In the genomic region with DNA sequence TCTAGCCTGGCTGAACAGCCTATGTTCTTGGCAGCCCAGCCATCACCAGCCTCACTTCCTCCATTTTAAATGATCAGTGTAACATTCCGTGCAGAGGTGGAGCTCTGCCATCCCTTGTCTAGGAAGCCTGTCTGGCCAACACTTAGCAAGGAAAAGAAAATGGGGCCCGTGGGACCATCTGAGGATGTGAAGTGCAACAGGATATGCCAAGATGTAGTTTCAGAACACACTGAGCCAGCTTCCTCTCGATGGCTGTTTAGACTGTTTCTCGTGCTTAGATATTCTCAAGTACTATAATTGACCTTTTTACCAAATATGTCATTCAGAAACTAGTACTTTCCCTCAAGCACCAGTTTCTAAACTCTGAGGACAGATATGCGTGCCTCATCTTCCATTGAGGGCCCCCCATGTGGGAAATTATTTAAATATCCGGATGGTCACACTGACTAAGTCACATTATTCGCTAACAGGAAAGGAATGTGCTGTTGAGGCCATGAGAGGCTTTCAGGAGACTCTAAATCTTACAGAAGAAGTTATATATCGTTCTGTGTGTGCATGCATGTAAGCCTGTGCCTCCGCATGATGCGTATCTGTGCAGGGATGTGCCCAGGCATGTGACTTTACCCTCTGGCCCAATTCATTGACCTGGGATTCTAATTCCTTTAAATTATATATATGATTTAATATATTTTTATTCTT, we compare ENCODE assay signal across 12 mouse cellular contexts. TPM values are rescaled to one million over a fixed set of nuclear protein-coding genes. Genes with fewer than 3 reads are reported as not detected.
DNase-seq lines count a peak whose midpoint lies in the region; ATAC-seq lines count a peak whose summit lies in the region.
"Had no signal": no experiment of that assay in that cellular context is flagged by ENCODE, and none has a peak within 500 bp of the region (broad histone marks: within the 10 kb centered on the region; RNA-seq: fewer than 3 reads in every experiment).

No protein-coding gene starts in this region.

- intact Hi-C loops in heart, postnatal 14 days (cut with DNase I), result no loop called here

- peak overlapping the region; percentile 43; the same call in 1 of the 2 replicates for H3K27ac ChIP-seq in heart, embryonic 16.5 days (ENCODE audit: low read length)
- H3K27ac ChIP-seq in embryonic facial prominence, embryonic 15.5 days (replicated peaks), result peak overlapping the region; percentile 72
- H3K27ac ChIP-seq: lung, embryonic 15.5 days had no signal

- no peak overlapping the region for H3K4me2 ChIP-seq in heart, embryonic 16.5 days (ENCODE audit: low read depth, low read length)
- H3K4me2 ChIP-seq in embryonic facial prominence, embryonic 15.5 days (replicated peaks), result no peak overlapping the region
- H3K4me2 ChIP-seq: lung, embryonic 15.5 days had no signal

- WGBS in heart, embryonic 16.5 days, result 67% methylated on average over 10 of the region's 10 CpGs
- WGBS in embryonic facial prominence, embryonic 15.5 days, result 41% methylated on average over 10 of the region's 10 CpGs

- no peak overlapping the region for H3K9ac ChIP-seq in heart, embryonic 16.5 days (ENCODE audit: low read length)
- no peak overlapping the region for H3K9ac ChIP-seq in embryonic facial prominence, embryonic 15.5 days
- H3K9ac ChIP-seq: lung, embryonic 15.5 days had no signal

- H3K36me3 ChIP-seq in heart, embryonic 16.5 days (ENCODE audit: control insufficient read depth, insufficient read depth), result no peaks in the 10 kb centered on the region
- H3K36me3 ChIP-seq in embryonic facial prominence, embryonic 15.5 days, result no peaks in the 10 kb centered on the region
- H3K36me3 ChIP-seq: lung, embryonic 15.5 days had no signal

- H3K27me3 ChIP-seq in heart, embryonic 16.5 days (ENCODE audit: control insufficient read depth, insufficient read depth, low read length), result no peaks in the 10 kb centered on the region
- H3K27me3 ChIP-seq in embryonic facial prominence, embryonic 15.5 days, result no peaks in the 10 kb centered on the region
- H3K27me3 ChIP-seq: lung, embryonic 15.5 days had no signal

- no peak overlapping the region for H3K4me3 ChIP-seq in heart, embryonic 16.5 days (ENCODE audit: low read length)
- H3K4me3 ChIP-seq in embryonic facial prominence, embryonic 15.5 days (replicated peaks), result no peak overlapping the region
- H3K4me3 ChIP-seq: lung, embryonic 15.5 days had no signal

- no peak for ATAC-seq in heart, embryonic 16.5 days (replicated peaks; ENCODE audit: extremely low read depth, insufficient read depth, low FRiP score)
- ATAC-seq in embryonic facial prominence, embryonic 15.5 days (ENCODE audit: insufficient number of reproducible peaks, low FRiP score, low TSS enrichment, low read depth), result peak; percentile 57; the same call in 1 of the 2 replicates

- no peak for DNase-seq in heart, postnatal 14 days
- peak; percentile 44 for DNase-seq in thymus, postnatal 0 days (ENCODE audit: low spot score)
- no peak for DNase-seq in thymus, postnatal 4 days
- no peak for DNase-seq in testis, postnatal 14 days (ENCODE audit: low spot score)
- DNase-seq in layer of hippocampus, adult 9-11 months, result no peak
- DNase-seq: adrenal gland, postnatal 10 days; cerebellum, adult 11-12 months; kidney, adult 9 months; retina, postnatal 1 day had no signal

- no peaks in the 10 kb centered on the region for H3K9me3 ChIP-seq in heart, embryonic 16.5 days (replicated peaks; ENCODE audit: control insufficient read depth, low read length)
- no peaks in the 10 kb centered on the region for H3K9me3 ChIP-seq in embryonic facial prominence, embryonic 15.5 days (replicated peaks)
- H3K9me3 ChIP-seq: lung, embryonic 15.5 days had no signal

- H3K4me1 ChIP-seq in heart, embryonic 16.5 days (ENCODE audit: control insufficient read depth, insufficient read depth, low read length), result peaks cover 9% of the 10 kb centered on the region
- peaks cover 5% of the 10 kb centered on the region; the same call in 1 of the 2 replicates for H3K4me1 ChIP-seq in embryonic facial prominence, embryonic 15.5 days

RNA-seq across cellular contexts. Expression of gene Lrmp, which starts 11.1 kb away (rescaled TPM):
- 8.5 and 26.3 TPM in 2 replicates for polyA plus RNA-seq in heart, embryonic 16.5 days (2015; fragmentation: Nextera tagmentation; extraction: Ambion mirVana)
- total RNA-seq in heart, postnatal 14 days (2021), result 1 to 10 TPM; 2.2 to 7.0 TPM
- polyA plus RNA-seq in thymus, postnatal 0 days (2015; fragmentation: Nextera tagmentation; extraction: Ambion mirVana), result 178 TPM in 2 replicates
- 6.9 and 7.1 TPM in 2 replicates for polyA plus RNA-seq in embryonic facial prominence, embryonic 15.5 days (2015; fragmentation: Nextera tagmentation; extraction: Ambion mirVana)

RNA-seq across cellular contexts. Expression of gene Bcat1, which starts 28.4 kb away (rescaled TPM):
- 3.6 and 6.9 TPM in 2 replicates for polyA plus RNA-seq in heart, embryonic 16.5 days (2015; fragmentation: Nextera tagmentation; extraction: Ambion mirVana)
- total RNA-seq in heart, postnatal 14 days (2021), result 1 to 10 TPM; 2.2 to 2.5 TPM
- polyA plus RNA-seq in thymus, postnatal 0 days (2015; fragmentation: Nextera tagmentation; extraction: Ambion mirVana), result 8.9 and 11.8 TPM in 2 replicates
- 22.7 and 25.1 TPM in 2 replicates for polyA plus RNA-seq in embryonic facial prominence, embryonic 15.5 days (2015; fragmentation: Nextera tagmentation; extraction: Ambion mirVana)
